Mouse (Mus musculus) CH12.LX (cell line): ENCODE data around the gene Crybb1. TPM values are rescaled to one million over a fixed set of nuclear protein-coding genes. Genes with fewer than 3 reads are reported as not detected.

Source experiments
- DNase-seq: peaks from one replicate; pipeline ENCODE4 v3.0.0-alpha.2; 2013; ENCODE audit errors: extremely low read depth
- H3K27ac ChIP-seq: 2 replicates; pipeline ENCODE4 v1.5.1; 2012; ENCODE audit warnings: low read depth, mild to moderate bottlenecking, control low read depth, moderate library complexity; ENCODE audit not compliant: insufficient read depth
- H3K27me3 ChIP-seq: replicated peaks from 2 replicates; pipeline ENCODE3; 2012; ENCODE audit warnings: inconsistent platforms
- H3K36me3 ChIP-seq, 2 experiments: replicated peaks in 1 of 2; 2 replicates each; pipeline versions ENCODE3 to v1.6.1; 2012; ENCODE audit warnings: inconsistent platforms in 1 of 2, low read length in 1 of 2, mild to moderate bottlenecking in 1 of 2, mixed read lengths in 1 of 2, moderate library complexity in 1 of 2; ENCODE audit not compliant: control insufficient read depth in 1 of 2, insufficient read depth in 1 of 2
- H3K4me1 ChIP-seq, 2 experiments: 2 replicates each; pipeline ENCODE4 v1.6.1; 2012; ENCODE audit warnings: inconsistent platforms in 1 of 2, moderate library complexity in 1 of 2; ENCODE audit not compliant: insufficient read depth in 2 of 2, control insufficient read depth in 1 of 2
- H3K4me2 ChIP-seq: 2 replicates; pipeline ENCODE4 v1.6.1; 2012; ENCODE audit warnings: low read depth, mild to moderate bottlenecking, control low read depth; ENCODE audit not compliant: poor library complexity, insufficient read depth, severe bottlenecking
- H3K4me3 ChIP-seq, 3 experiments: fragments of 150-350 bp in 1 of 3; sonication (generic) in 1 of 3; replicated peaks in 1 of 3; 2 replicates each; pipeline versions ENCODE3 to v1.5.1; 2011 to 2012; ENCODE audit warnings: low read depth in 2 of 3, low read length in 2 of 3, mild to moderate bottlenecking in 2 of 3, moderate library complexity in 2 of 3, control low read depth in 1 of 3, improper control_type of control experiment in 1 of 3, inconsistent platforms in 1 of 3, mixed read lengths in 1 of 3; ENCODE audit not compliant: poor library complexity in 1 of 3
- H3K79me2 ChIP-seq: replicated peaks from 2 replicates; pipeline ENCODE4 v1.6.1; 2012; ENCODE audit warnings: mild to moderate bottlenecking, moderate library complexity; ENCODE audit not compliant: control insufficient read depth, poor library complexity, insufficient read depth, severe bottlenecking; ENCODE audit errors: extremely low read depth
- H3K9ac ChIP-seq: 2 replicates; pipeline ENCODE4 v1.6.1; 2012; ENCODE audit warnings: low read depth, mild to moderate bottlenecking, control low read depth, moderate library complexity; ENCODE audit not compliant: insufficient read depth
- H3K9me3 ChIP-seq: replicated peaks from 2 replicates; pipeline ENCODE3; 2012; ENCODE audit warnings: low read length, inconsistent platforms, mixed read lengths
- BHLHE40 ChIP-seq: IDR thresholded peaks from 2 replicates; pipeline ENCODE4 v1.6.1; 2011; ENCODE audit warnings: mild to moderate bottlenecking, low read depth, low read length, improper control_type of control experiment
- CHD1 ChIP-seq: IDR thresholded peaks from 2 replicates; pipeline ENCODE4 v1.6.1; 2012; ENCODE audit warnings: low read depth, low read length, improper control_type of control experiment, inconsistent platforms
- CHD2 ChIP-seq: IDR thresholded peaks from 2 replicates; pipeline ENCODE4 v1.6.1; 2011; ENCODE audit warnings: low read length, improper control_type of control experiment
- CTCF ChIP-seq, 2 experiments: IDR thresholded peaks in 1 of 2; conservative IDR thresholded peaks in 1 of 2; 2 replicates each; pipeline ENCODE4 v1.5.1; 2011 to 2012; ENCODE audit warnings: low read depth in 2 of 2, low read length in 2 of 2, improper control_type of control experiment in 1 of 2, inconsistent platforms in 1 of 2, mild to moderate bottlenecking in 1 of 2, moderate library complexity in 1 of 2
- ELF1 ChIP-seq: IDR thresholded peaks from 2 replicates; pipeline ENCODE4 v1.6.1; 2014; ENCODE audit warnings: low read depth, mild to moderate bottlenecking, inconsistent platforms, low read length, improper control_type of control experiment
- EP300 ChIP-seq: IDR thresholded peaks from 2 replicates; pipeline ENCODE4 v1.6.1; 2011; ENCODE audit warnings: low read length, improper control_type of control experiment
- ETS1 ChIP-seq: conservative IDR thresholded peaks from 2 replicates; pipeline ENCODE4 v1.6.1; 2012; ENCODE audit warnings: low read depth, mild to moderate bottlenecking, inconsistent platforms, low read length, improper control_type of control experiment, moderate library complexity
- GABPA ChIP-seq: IDR thresholded peaks from 2 replicates; pipeline ENCODE4 v1.6.1; 2012; ENCODE audit warnings: low read depth, low read length, improper control_type of control experiment, inconsistent platforms; ENCODE audit not compliant: insufficient replicate concordance
- IRF4 ChIP-seq: IDR thresholded peaks from 2 replicates; pipeline ENCODE4 v1.6.1; 2014; ENCODE audit warnings: low read depth, mild to moderate bottlenecking, inconsistent platforms, low read length, improper control_type of control experiment
- JUN ChIP-seq: IDR thresholded peaks from 2 replicates; pipeline ENCODE4 v1.6.1; 2011; ENCODE audit warnings: low read depth, mild to moderate bottlenecking, low read length, improper control_type of control experiment, moderate library complexity; ENCODE audit not compliant: insufficient read depth
- JUND ChIP-seq: conservative IDR thresholded peaks from 2 replicates; pipeline ENCODE4 v1.6.1; 2011; ENCODE audit warnings: low read depth, low read length, improper control_type of control experiment
- KAT2A ChIP-seq: IDR thresholded peaks from 2 replicates; pipeline ENCODE4 v1.6.1; 2012; ENCODE audit warnings: low read length, improper control_type of control experiment, inconsistent platforms; ENCODE audit not compliant: insufficient replicate concordance
- MAX ChIP-seq: IDR thresholded peaks from 2 replicates; pipeline ENCODE4 v1.6.1; 2011; ENCODE audit warnings: low read length, improper control_type of control experiment
- MAZ ChIP-seq: IDR thresholded peaks from 2 replicates; pipeline ENCODE4 v1.6.1; 2012; ENCODE audit warnings: low read depth, mild to moderate bottlenecking, inconsistent platforms, low read length, improper control_type of control experiment, moderate library complexity
- POLR2A ChIP-seq: IDR thresholded peaks from 2 replicates; pipeline ENCODE4 v1.6.1; 2011; ENCODE audit warnings: low read depth, mild to moderate bottlenecking, improper control_type of control experiment, low read length
- POLR2AphosphoS2 ChIP-seq: IDR thresholded peaks from 2 replicates; pipeline ENCODE4 v1.6.1; 2011; ENCODE audit warnings: low read depth, low read length, improper control_type of control experiment
- RCOR1 ChIP-seq: conservative IDR thresholded peaks from 2 replicates; pipeline ENCODE4 v1.6.1; 2012; ENCODE audit warnings: low read depth, mild to moderate bottlenecking, inconsistent platforms, low read length, improper control_type of control experiment
- SIN3A ChIP-seq: IDR thresholded peaks from 2 replicates; pipeline ENCODE4 v1.6.1; 2012; ENCODE audit warnings: low read length, improper control_type of control experiment, inconsistent platforms
- SMC3 ChIP-seq: IDR thresholded peaks from 2 replicates; pipeline ENCODE4 v1.6.1; 2011; ENCODE audit warnings: low read depth, low read length, improper control_type of control experiment
- TCF12 ChIP-seq: IDR thresholded peaks from 2 replicates; pipeline ENCODE4 v1.6.1; 2014; ENCODE audit warnings: low read depth, mild to moderate bottlenecking, inconsistent platforms, low read length, improper control_type of control experiment
- UBTF ChIP-seq: IDR thresholded peaks from 2 replicates; pipeline ENCODE4 v1.6.1; 2012; ENCODE audit warnings: low read depth, mild to moderate bottlenecking, inconsistent platforms, low read length, improper control_type of control experiment, moderate library complexity
- USF1 ChIP-seq: IDR thresholded peaks from 2 replicates; pipeline ENCODE4 v1.6.1; 2014; ENCODE audit warnings: low read depth, mild to moderate bottlenecking, inconsistent platforms, low read length, improper control_type of control experiment
- USF2 ChIP-seq: conservative IDR thresholded peaks from 2 replicates; pipeline ENCODE4 v1.6.1; 2011; ENCODE audit warnings: low read depth, low read length, improper control_type of control experiment
- ZC3H11A ChIP-seq: IDR thresholded peaks from 2 replicates; pipeline ENCODE4 v1.6.1; 2012; ENCODE audit warnings: low read depth, mild to moderate bottlenecking, inconsistent platforms, low read length, improper control_type of control experiment
- ZMIZ1 ChIP-seq: IDR thresholded peaks from 2 replicates; pipeline ENCODE4 v1.6.1; 2012; ENCODE audit warnings: low read depth, mild to moderate bottlenecking, inconsistent platforms, low read length, improper control_type of control experiment
- ZNF384 ChIP-seq: IDR thresholded peaks from 2 replicates; pipeline ENCODE4 v1.6.1; 2012; ENCODE audit warnings: low read depth, low read length, improper control_type of control experiment, inconsistent platforms
- dilution Hi-C: fragments of 300-500 bp; cut with MboI; formaldehyde crosslinking; loops from 2 replicates; pipeline ENCODE4 v1.14.3; 2020; ENCODE audit warnings: low sequenced_read_pairs; ENCODE audit not compliant: extremely low pct_unique_long_range_greater_than_20kb, extremely low pct_ligation_motif_present
- in situ Hi-C: fragments of 300-500 bp; cut with MboI; formaldehyde crosslinking; loops from 3 replicates; pipeline ENCODE4 v1.14.3; 2019; ENCODE audit warnings: low sequenced_read_pairs, low pct_ligation_motif_present, low pct_unique_long_range_greater_than_20kb, mixed read lengths
- polyA plus RNA-seq: library from polyadenylated mRNA; unstranded; fragments of >175 nt; gene quantifications from 2 replicates; pipeline ENCODE4 v1.2.1, GENCODE M21; 2012; ENCODE audit warnings: low read depth; ENCODE audit not compliant: insufficient read length
- total RNA-seq, 2 experiments: library from RNA; depleted of rRNA; stranded (reverse); fragments of 300-350 nt in 1 of 2; fragments of >200 nt in 1 of 2; gene quantifications; 2 replicates each; pipeline ENCODE4 v1.2.3; 2012 to 2014

Gene Crybb1
- total and polyA plus RNA-seq, 3 experiments: not detected

GRCm38 (mm10) chr5:112286984-112287641 is 31.5 kb downstream of the Crybb1 start:
- Histone ChIP-seq H3K4me1 (peaks cover 25 to 69% of the 10 kb centered on the region in 2 experiments), H3K9ac (no peak overlapping the region), H3K27ac (peak overlapping the region; percentile 17; the same call in 1 of the 2 replicates), H3K36me3 (peaks cover 0 to 22% of the 10 kb centered on the region in 2 experiments), H3K4me2 (peak overlapping the region; percentile 44), H3K27me3 (no peaks in the 10 kb centered on the region), H3K9me3 (no peaks in the 10 kb centered on the region), H3K4me3 (no peak overlapping the region), H3K79me2 (no peaks in the 10 kb centered on the region)
- in situ Hi-C loops: no loop called here
- dilution Hi-C loops: no loop called here
- no peak for TF ChIP-seq ZMIZ1
- TF ChIP-seq CTCF (conservative IDR thresholded peaks at IDR 0.05 in 1 of 2, IDR thresholded peaks at IDR 0.05 in 1 of 2; ENCODE audit: low read depth in 2 of 2, low read length in 2 of 2): no peak
- no peak for TF ChIP-seq SIN3A
- TF ChIP-seq ZC3H11A: no peak
- peak; percentile 64 for TF ChIP-seq EP300
- TF ChIP-seq IRF4: 0 out of 2 replicates have a peak, but pooled peaks have one; percentile 16
- no peak for TF ChIP-seq SMC3
- TF ChIP-seq ETS1: peak; percentile 53
- TF ChIP-seq BHLHE40: peak; percentile 93
- TF ChIP-seq MAZ: no peak
- TF ChIP-seq KAT2A: no peak
- no peak for TF ChIP-seq JUN
- no peak for TF ChIP-seq UBTF
- TF ChIP-seq GABPA: no peak
- TF ChIP-seq RCOR1: no peak
- TF ChIP-seq TCF12: peak; percentile 24; the same call in 1 of the 2 replicates
- TF ChIP-seq USF2: no peak
- TF ChIP-seq POLR2AphosphoS2: no peak
- 0 out of 2 replicates have a peak, but pooled peaks have one; percentile 2 for TF ChIP-seq USF1
- TF ChIP-seq CHD2: no peak
- peak; percentile 92 for TF ChIP-seq ZNF384
- peak; percentile 58; the same call in 1 of the 2 replicates for TF ChIP-seq MAX
- TF ChIP-seq POLR2A: no peak
- peak; percentile 53 for TF ChIP-seq ELF1
- TF ChIP-seq CHD1: no peak
- no peak for TF ChIP-seq JUND
- DNase-seq: peak; percentile 75
